Mouse (Mus musculus): ENCODE measurements around the gene Efna5.

DNA sequence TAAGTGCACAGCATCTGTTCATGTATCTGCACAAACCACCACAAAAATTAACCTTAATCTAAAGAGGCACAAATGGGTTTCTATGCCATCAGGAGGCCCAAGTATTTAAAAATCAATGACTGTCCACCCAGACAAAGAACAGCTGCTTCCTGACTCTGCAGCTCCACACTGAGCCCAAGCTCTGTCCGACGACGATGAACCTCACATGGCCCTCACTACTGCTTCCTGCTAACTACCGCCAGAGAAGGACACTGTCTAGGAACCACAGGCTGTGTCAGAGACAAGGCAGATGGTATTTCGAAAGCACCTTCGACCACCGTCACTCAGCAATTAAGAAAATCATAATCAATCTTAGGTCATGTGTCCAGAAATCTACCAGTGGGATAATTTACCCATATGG lies 29.8 kb downstream of the Efna5 start:
- TF ChIP-seq POLR2A (IDR thresholded peaks at IDR 0.05; ENCODE audit: low read depth, low read length) (no peak), CTCF (conservative IDR thresholded peaks at IDR 0.05; ENCODE audit: insufficient read depth, insufficient read length, low read depth, low read length) (no peak)
